Mouse (Mus musculus) T-cell, adult 2 months (primary cell): Measurements from ENCODE around the gene Ctse.
A peak's percentile ranks its signal among the peaks of the same experiment; 100 is the strongest.

ENCODE experiments used
- DNase-seq: peaks from one replicate; pipeline ENCODE4 v3.0.0; 2022; ENCODE audit warnings: low spot score

The Ctse gene

GRCm38 (mm10) chr1:131652670-131653443 lies 14.8 kb downstream of the Ctse start:
- DNase-seq: peak; percentile 54

GRCm38 (mm10) chr1:131655601-131656000 lies 17.5 kb downstream of the Ctse start:
- DNase-seq: no peak

GRCm38 (mm10) chr1:131657945-131658354 lies 19.8 kb downstream of the Ctse start:
- DNase-seq: peak; percentile 92

- DNase-seq: no peak
These were observed 21.5 kb downstream of the Ctse start for GRCm38 (mm10) chr1:131659512-131660085.

GRCm38 (mm10) chr1:131660266-131660665 lies 22.2 kb downstream of the Ctse start:
- DNase-seq: no peak

GRCm38 (mm10) chr1:131660716-131661472 lies 22.8 kb downstream of the Ctse start:
- DNase-seq: no peak

- no peak for DNase-seq
These were observed 23.6 kb downstream of the Ctse start for GRCm38 (mm10) chr1:131661749-131662148.

- no peak for DNase-seq
These were observed 25.3 kb downstream of the Ctse start for GRCm38 (mm10) chr1:131663286-131663995.

GRCm38 (mm10) chr1:131664136-131664535 lies 26.0 kb downstream of the Ctse start:
- DNase-seq: no peak

- DNase-seq: no peak
These were observed 27.8 kb downstream of the Ctse start for GRCm38 (mm10) chr1:131665886-131666285.

GRCm38 (mm10) chr1:131671113-131671512 lies 33.0 kb downstream of the Ctse start:
- no peak for DNase-seq

GRCm38 (mm10) chr1:131672361-131672760 lies 34.3 kb downstream of the Ctse start:
- DNase-seq: no peak

GRCm38 (mm10) chr1:131679644-131680043 lies 41.5 kb downstream of the Ctse start:
- DNase-seq: no peak

GRCm38 (mm10) chr1:131687739-131688138 lies 49.6 kb downstream of the Ctse start:
- DNase-seq: no peak

- no peak for DNase-seq
These were observed 50.4 kb downstream of the Ctse start, which contains the start of gene Rab7b for GRCm38 (mm10) chr1:131688475-131688874. Gene Rab7b (plus strand): TSS chr1:131688695.

GRCm38 (mm10) chr1:131689016-131689415 lies 50.9 kb downstream of the Ctse start:
- no peak for DNase-seq

GRCm38 (mm10) chr1:131689899-131690298 lies 51.8 kb downstream of the Ctse start:
- DNase-seq: no peak

GRCm38 (mm10) chr1:131690435-131690834 lies 52.3 kb downstream of the Ctse start:
- no peak for DNase-seq

- DNase-seq: no peak
These were observed 53.2 kb downstream of the Ctse start for GRCm38 (mm10) chr1:131691356-131691755.

- DNase-seq: no peak
These were observed 57.2 kb downstream of the Ctse start for GRCm38 (mm10) chr1:131695308-131695707.

GRCm38 (mm10) chr1:131696325-131696724 lies 58.2 kb downstream of the Ctse start:
- DNase-seq: no peak

GRCm38 (mm10) chr1:131698770-131699169 lies 60.7 kb downstream of the Ctse start:
- no peak for DNase-seq
